Mouse (Mus musculus): Measurements from ENCODE around the gene Nmrk1. TPM values are rescaled to one million over a fixed set of nuclear protein-coding genes. Genes with fewer than 3 reads are reported as not detected.
A peak's percentile ranks its signal among the peaks of the same experiment; 100 is the strongest.

Nmrk1 gene
- polyA plus RNA-seq, 1 experiment from 2014 or later: 8.7 TPM

- Histone ChIP-seq H3K9me3 (no peaks in the 10 kb centered on the region), H3K27ac (replicated peaks) (no peak overlapping the region), H3K4me1 (peaks cover 10% of the 10 kb centered on the region), H3K27me3 (replicated peaks; ENCODE audit: low read depth, poor library complexity, severe bottlenecking) (no peaks in the 10 kb centered on the region), H3K36me3 (replicated peaks) (no peaks in the 10 kb centered on the region), H3K4me3 (no peak overlapping the region)
- 88% methylated on average over 1 of the region's 1 CpGs for WGBS
- no peak for DNase-seq (ENCODE audit: low spot score)
Measured at GRCm38 (mm10) chr19:18619691-18620090, 12.1 kb upstream of the Nmrk1 start.

GRCm38 (mm10) chr19:18623894-18624293 lies 7.9 kb upstream of the Nmrk1 start:
- Histone ChIP-seq H3K4me1 (no peaks in the 10 kb centered on the region), H3K9me3 (no peaks in the 10 kb centered on the region), H3K4me3 (no peak overlapping the region), H3K27ac (replicated peaks) (no peak overlapping the region), H3K27me3 (replicated peaks; ENCODE audit: low read depth, poor library complexity, severe bottlenecking) (no peaks in the 10 kb centered on the region), H3K36me3 (replicated peaks) (no peaks in the 10 kb centered on the region)
- no peak for DNase-seq (ENCODE audit: low spot score)
- WGBS: 83% methylated on average over 2 of the region's 2 CpGs

- Histone ChIP-seq H3K36me3 (replicated peaks) (no peaks in the 10 kb centered on the region), H3K9me3 (no peaks in the 10 kb centered on the region), H3K4me3 (no peak overlapping the region), H3K27me3 (replicated peaks; ENCODE audit: low read depth, poor library complexity, severe bottlenecking) (peaks cover 30% of the 10 kb centered on the region), H3K27ac (replicated peaks) (no peak overlapping the region), H3K4me1 (0 out of 2 replicates have a peak, but pooled peaks cover 15% of the 10 kb centered on the region)
- WGBS: 74% methylated on average over 1 of the region's 1 CpGs
- no peak for DNase-seq (ENCODE audit: low spot score)
Measured at GRCm38 (mm10) chr19:18629589-18629988, 2.2 kb upstream of the Nmrk1 start.

- 12% methylated on average over 17 of the region's 17 CpGs for WGBS
- 0 out of 2 replicates have a peak overlapping the region, but pooled peaks have one; percentile 83 for H3K27ac ChIP-seq (replicated peaks)
- DNase-seq (ENCODE audit: low spot score): peak; percentile 45
- peaks cover 30% of the 10 kb centered on the region for H3K27me3 ChIP-seq (replicated peaks; ENCODE audit: low read depth, poor library complexity, severe bottlenecking)
- no peaks in the 10 kb centered on the region for H3K9me3 ChIP-seq
- peak overlapping the region; percentile 82 for H3K4me3 ChIP-seq
- 0 out of 2 replicates have a peak, but pooled peaks cover 15% of the 10 kb centered on the region for H3K4me1 ChIP-seq
- H3K36me3 ChIP-seq (replicated peaks): no peaks in the 10 kb centered on the region
Measured at GRCm38 (mm10) chr19:18630221-18631119, 1.3 kb upstream of the Nmrk1 start.

GRCm38 (mm10) chr19:18631161-18631643 lies 548 bp upstream of the Nmrk1 start:
- 0 out of 2 replicates have a peak, but pooled peaks cover 15% of the 10 kb centered on the region for H3K4me1 ChIP-seq
- H3K9me3 ChIP-seq: no peaks in the 10 kb centered on the region
- peak; percentile 70 for DNase-seq (ENCODE audit: low spot score)
- peak overlapping the region; percentile 83 for H3K27ac ChIP-seq (replicated peaks)
- WGBS: under 1% methylated on average over 40 of the region's 40 CpGs
- peak overlapping the region; percentile 82 for H3K4me3 ChIP-seq
- H3K36me3 ChIP-seq (replicated peaks): no peaks in the 10 kb centered on the region
- peaks cover 30% of the 10 kb centered on the region for H3K27me3 ChIP-seq (replicated peaks; ENCODE audit: low read depth, poor library complexity, severe bottlenecking)

- Histone ChIP-seq H3K4me1 (0 out of 2 replicates have a peak, but pooled peaks cover 15% of the 10 kb centered on the region), H3K27ac (replicated peaks) (peak overlapping the region; percentile 83), H3K4me3 (peak overlapping the region; percentile 82), H3K9me3 (no peaks in the 10 kb centered on the region), H3K27me3 (replicated peaks; ENCODE audit: low read depth, poor library complexity, severe bottlenecking) (peaks cover 30% of the 10 kb centered on the region), H3K36me3 (replicated peaks) (no peaks in the 10 kb centered on the region)
- WGBS: 64% methylated on average over 13 of the region's 13 CpGs
- DNase-seq (ENCODE audit: low spot score): no peak
Measured at GRCm38 (mm10) chr19:18632231-18633185, 758 bp downstream of the Nmrk1 start.

- Histone ChIP-seq H3K27me3 (replicated peaks; ENCODE audit: low read depth, poor library complexity, severe bottlenecking) (peaks cover 16% of the 10 kb centered on the region), H3K9me3 (no peaks in the 10 kb centered on the region), H3K36me3 (replicated peaks) (no peaks in the 10 kb centered on the region; the same call in 1 of the 2 replicates), H3K4me1 (peaks cover 7% of the 10 kb centered on the region), H3K27ac (replicated peaks) (no peak overlapping the region), H3K4me3 (no peak overlapping the region)
- WGBS: 87% methylated on average over 5 of the region's 5 CpGs
- no peak for DNase-seq (ENCODE audit: low spot score)
Measured at GRCm38 (mm10) chr19:18637954-18638353, 6.2 kb downstream of the Nmrk1 start.

- Histone ChIP-seq H3K9me3 (no peaks in the 10 kb centered on the region), H3K36me3 (replicated peaks) (no peaks in the 10 kb centered on the region; the same call in 1 of the 2 replicates), H3K27me3 (replicated peaks; ENCODE audit: low read depth, poor library complexity, severe bottlenecking) (peaks cover 6% of the 10 kb centered on the region; the same call in 1 of the 2 replicates), H3K4me1 (peaks cover 7% of the 10 kb centered on the region), H3K4me3 (no peak overlapping the region), H3K27ac (replicated peaks) (no peak overlapping the region)
- DNase-seq (ENCODE audit: low spot score): no peak
- WGBS: 66% methylated on average over 5 of the region's 5 CpGs
Measured at GRCm38 (mm10) chr19:18638949-18639348, 7.2 kb downstream of the Nmrk1 start.

GRCm38 (mm10) chr19:18639552-18639951 lies 7.8 kb downstream of the Nmrk1 start:
- Histone ChIP-seq H3K4me1 (peaks cover 7% of the 10 kb centered on the region), H3K4me3 (no peak overlapping the region), H3K27me3 (replicated peaks; ENCODE audit: low read depth, poor library complexity, severe bottlenecking) (no peaks in the 10 kb centered on the region), H3K27ac (replicated peaks) (no peak overlapping the region), H3K9me3 (no peaks in the 10 kb centered on the region), H3K36me3 (replicated peaks) (no peaks in the 10 kb centered on the region; the same call in 1 of the 2 replicates)
- WGBS: 28% methylated on average over 2 of the region's 2 CpGs
- no peak for DNase-seq (ENCODE audit: low spot score)

GRCm38 (mm10) chr19:18641001-18641400 lies 9.3 kb downstream of the Nmrk1 start:
- H3K4me3 ChIP-seq: no peak overlapping the region
- 59% methylated on average over 4 of the region's 4 CpGs for WGBS
- H3K4me1 ChIP-seq: peaks cover 7% of the 10 kb centered on the region
- H3K27me3 ChIP-seq (replicated peaks; ENCODE audit: low read depth, poor library complexity, severe bottlenecking): no peaks in the 10 kb centered on the region
- no peak overlapping the region for H3K27ac ChIP-seq (replicated peaks)
- no peaks in the 10 kb centered on the region for H3K9me3 ChIP-seq
- no peak for DNase-seq (ENCODE audit: low spot score)
- H3K36me3 ChIP-seq (replicated peaks): no peaks in the 10 kb centered on the region; the same call in 1 of the 2 replicates

- Histone ChIP-seq H3K4me1 (peaks cover 7% of the 10 kb centered on the region), H3K4me3 (no peak overlapping the region), H3K27me3 (replicated peaks; ENCODE audit: low read depth, poor library complexity, severe bottlenecking) (no peaks in the 10 kb centered on the region), H3K27ac (replicated peaks) (no peak overlapping the region), H3K9me3 (no peaks in the 10 kb centered on the region), H3K36me3 (replicated peaks) (no peaks in the 10 kb centered on the region; the same call in 1 of the 2 replicates)
- DNase-seq (ENCODE audit: low spot score): no peak
- 46% methylated on average over 4 of the region's 4 CpGs for WGBS
Measured at GRCm38 (mm10) chr19:18643411-18643810, 11.7 kb downstream of the Nmrk1 start.

GRCm38 (mm10) chr19:18644084-18644483 lies 12.3 kb downstream of the Nmrk1 start:
- Histone ChIP-seq H3K27me3 (replicated peaks; ENCODE audit: low read depth, poor library complexity, severe bottlenecking) (no peaks in the 10 kb centered on the region), H3K9me3 (no peaks in the 10 kb centered on the region), H3K4me3 (no peak overlapping the region), H3K36me3 (replicated peaks) (no peaks in the 10 kb centered on the region; the same call in 1 of the 2 replicates), H3K27ac (replicated peaks) (no peak overlapping the region), H3K4me1 (peaks cover 4% of the 10 kb centered on the region)
- no peak for DNase-seq (ENCODE audit: low spot score)
- WGBS: 80% methylated on average over 6 of the region's 6 CpGs
